Mouse (Mus musculus): ENCODE results near the gene Bves.

Bves gene

DNA sequence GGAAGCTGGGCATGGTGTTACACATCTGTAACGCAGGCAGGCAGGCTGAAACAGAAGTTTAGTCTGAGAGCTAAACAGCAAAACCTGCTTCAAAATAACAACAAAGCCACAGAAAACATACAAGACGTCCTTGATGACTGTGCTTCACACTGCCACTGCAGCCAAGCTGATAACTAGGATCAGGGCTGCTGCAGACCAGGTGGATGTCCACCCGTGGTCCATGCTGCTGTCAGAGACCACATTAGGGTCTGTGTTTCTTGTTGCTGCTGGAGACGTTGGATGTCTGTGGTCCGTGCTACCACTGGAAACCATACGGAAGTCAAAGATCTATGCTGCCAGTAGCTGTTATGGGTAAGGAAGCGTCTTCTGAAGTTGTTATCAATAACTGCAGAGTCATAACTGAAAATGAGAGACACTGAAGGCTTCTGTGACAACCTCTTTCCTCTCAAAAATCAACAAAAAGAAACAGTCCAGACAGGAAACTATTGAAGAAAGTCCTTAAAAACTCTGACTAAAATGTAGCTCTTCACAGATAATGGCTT lies 64.2 kb downstream of the Bves start:
- TF ChIP-seq GATA4 (IDR thresholded peaks at IDR 0.05; ENCODE audit: insufficient replicate concordance, low read length), result no peak

DNA sequence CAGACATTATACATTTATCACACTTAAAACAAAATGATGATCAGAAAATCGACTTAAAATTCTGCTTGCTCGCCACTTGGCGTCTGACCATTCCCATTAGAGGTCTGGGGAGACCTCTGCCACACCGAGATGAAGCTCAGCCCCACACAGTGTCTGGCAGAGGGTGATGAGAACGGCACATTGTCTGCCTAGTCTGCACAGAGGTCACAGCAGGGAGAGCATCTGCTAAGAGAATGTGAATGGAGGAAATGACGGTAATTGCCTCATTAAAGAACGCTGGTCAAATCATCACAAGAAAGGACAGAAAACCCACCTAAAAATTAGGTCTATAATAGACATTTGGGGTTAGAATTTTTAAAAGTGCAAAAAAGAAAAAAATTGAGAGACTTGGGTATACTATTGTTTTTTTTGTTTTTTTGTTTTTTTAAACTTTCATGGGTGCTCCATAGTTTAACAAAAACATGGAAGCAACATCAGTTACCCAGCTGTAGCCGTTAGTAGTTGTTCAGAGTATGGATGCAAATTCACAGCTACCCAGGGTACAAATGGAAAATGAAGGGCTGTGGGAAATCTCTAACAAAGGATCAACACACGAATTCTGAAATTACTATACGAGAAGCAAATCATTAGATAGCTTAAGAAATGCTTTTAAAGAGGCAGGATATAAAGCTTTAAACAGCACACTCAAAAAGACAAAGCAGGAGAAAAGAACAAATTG lies 75.2 kb downstream of the Bves start:
- TF ChIP-seq GATA4 (IDR thresholded peaks at IDR 0.05; ENCODE audit: insufficient replicate concordance, low read length), result no peak

DNA sequence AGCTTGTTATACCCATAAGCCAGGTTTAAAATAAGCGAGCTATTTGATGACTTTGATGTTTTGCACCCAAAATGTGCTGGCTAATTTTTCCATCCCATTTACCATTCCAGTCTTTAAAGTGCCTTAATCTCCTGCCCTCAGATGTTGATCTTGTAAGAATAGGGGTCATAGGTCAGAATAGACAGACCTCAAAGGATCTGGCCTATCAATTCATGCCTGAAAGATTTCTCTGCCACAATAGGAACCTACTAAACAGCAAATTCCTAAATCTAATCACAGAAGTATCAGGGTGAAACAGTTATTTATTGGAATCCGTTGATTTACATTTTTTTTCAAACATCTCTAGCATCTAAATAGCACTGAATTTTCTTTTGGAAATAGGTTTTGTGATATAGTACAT lies 76.2 kb downstream of the Bves start:
- TF ChIP-seq GATA4 (IDR thresholded peaks at IDR 0.05; ENCODE audit: insufficient replicate concordance, low read length), result no peak

DNA sequence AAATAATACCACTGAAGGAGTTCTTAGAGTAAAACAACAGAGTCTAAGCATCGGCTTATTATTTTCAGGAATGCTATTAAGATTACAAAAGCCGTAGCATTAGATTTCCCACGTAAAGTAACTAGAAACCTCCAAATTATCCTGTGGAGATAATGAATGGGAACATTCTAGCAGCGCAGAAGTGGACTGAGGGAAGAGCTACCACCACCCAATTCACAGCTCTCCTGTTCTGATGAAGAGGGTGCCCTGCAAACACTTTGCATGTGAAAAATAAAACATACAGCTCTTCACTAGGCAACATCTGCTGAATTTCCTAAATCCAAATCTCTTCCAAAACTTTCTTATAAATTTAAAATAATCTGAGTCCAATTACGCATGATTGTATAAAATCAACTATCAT lies 76.6 kb downstream of the Bves start:
- TF ChIP-seq GATA4 (IDR thresholded peaks at IDR 0.05; ENCODE audit: insufficient replicate concordance, low read length), result no peak

Data from liver, adult (tissue).